Comparison of ENCODE assay signal across 15 mouse cellular contexts in the genomic region with DNA sequence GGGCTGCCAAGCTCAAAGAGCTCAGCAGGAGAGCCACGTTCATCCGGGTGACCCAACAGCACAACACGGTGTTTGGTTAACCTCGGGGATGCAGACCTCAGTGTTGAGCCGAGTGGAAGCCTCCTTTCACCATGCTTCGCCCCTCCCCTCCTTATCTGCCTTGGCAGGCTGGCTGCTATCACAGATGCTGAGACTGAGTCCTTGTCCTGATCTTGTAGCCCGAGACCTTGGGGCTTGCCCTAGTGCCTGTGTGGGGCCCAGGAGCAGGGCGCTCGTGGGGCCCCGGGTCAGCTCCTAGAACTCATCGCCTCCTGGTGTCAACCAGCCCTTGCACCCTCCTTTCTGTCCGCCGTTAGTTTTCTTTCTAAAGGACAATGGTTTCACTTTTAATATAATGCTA. TPM values are rescaled to one million over a fixed set of nuclear protein-coding genes. Genes with fewer than 3 reads are reported as not detected.
DNase-seq lines count a peak whose midpoint lies in the region; ATAC-seq and TF ChIP-seq lines count a peak whose summit lies in the region.
"Had no signal": no experiment of that assay in that cellular context is flagged by ENCODE, and none has a peak within 500 bp of the region (broad histone marks: within the 10 kb centered on the region; RNA-seq: fewer than 3 reads in every experiment).

No protein-coding gene starts in this region.

- no peaks in the 10 kb centered on the region for H3K9me3 ChIP-seq in embryonic facial prominence, embryonic 11.5 days (replicated peaks; ENCODE audit: control insufficient read depth, low read length)
- H3K9me3 ChIP-seq in embryonic facial prominence, embryonic 10.5 days, result no peaks in the 10 kb centered on the region; the same call in 1 of the 2 replicates
- H3K9me3 ChIP-seq in lung, embryonic 14.5 days (ENCODE audit: low read depth, low read length), result no peaks in the 10 kb centered on the region
- H3K9me3 ChIP-seq in hindbrain, embryonic 12.5 days (replicated peaks), result no peaks in the 10 kb centered on the region

- H3K4me1 ChIP-seq in embryonic facial prominence, embryonic 11.5 days (ENCODE audit: control insufficient read depth, insufficient read depth, low read length), result no peaks in the 10 kb centered on the region
- H3K4me1 ChIP-seq in embryonic facial prominence, embryonic 10.5 days, result 0 out of 2 replicates have a peak, but pooled peaks cover 3% of the 10 kb centered on the region
- H3K4me1 ChIP-seq in lung, embryonic 14.5 days (ENCODE audit: insufficient read depth), result no peaks in the 10 kb centered on the region
- 0 out of 2 replicates have a peak, but pooled peaks cover 2% of the 10 kb centered on the region for H3K4me1 ChIP-seq in hindbrain, embryonic 12.5 days

- H3K27me3 ChIP-seq in embryonic facial prominence, embryonic 11.5 days (ENCODE audit: control insufficient read depth, insufficient read depth, low read length), result no peaks in the 10 kb centered on the region
- no peaks in the 10 kb centered on the region for H3K27me3 ChIP-seq in embryonic facial prominence, embryonic 10.5 days (replicated peaks; ENCODE audit: low read depth, poor library complexity, severe bottlenecking)
- H3K27me3 ChIP-seq in lung, embryonic 14.5 days (ENCODE audit: insufficient read depth, low read length), result no peaks in the 10 kb centered on the region
- H3K27me3 ChIP-seq in hindbrain, embryonic 12.5 days, result no peaks in the 10 kb centered on the region

- TF ChIP-seq CTCF in lung, embryonic 14.5 days (IDR thresholded peaks at IDR 0.05; ENCODE audit: low read depth), result no peak

- DNase-seq in embryonic facial prominence, embryonic 11.5 days (ENCODE audit: low spot score), result no peak
- DNase-seq in embryonic facial prominence, embryonic 10.5 days (ENCODE audit: low spot score), result no peak
- no peak for DNase-seq in lung, embryonic 14.5 days
- DNase-seq in lung, postnatal 25 days (ENCODE audit: low spot score), result no peak
- DNase-seq in urinary bladder, postnatal 36 days (ENCODE audit: low spot score in 2 of 2), result no peak
- DNase-seq: cerebellum, postnatal 25 days; heart, adult 2 months; lung, postnatal 36 days; right cerebral cortex, postnatal 4 days; thymus, adult 18-20 months had no signal

- no peak overlapping the region for H3K27ac ChIP-seq in embryonic facial prominence, embryonic 11.5 days (replicated peaks; ENCODE audit: low read depth, low read length)
- H3K27ac ChIP-seq in embryonic facial prominence, embryonic 10.5 days (replicated peaks), result no peak overlapping the region
- peak overlapping the region; percentile 30; the same call in 1 of the 2 replicates for H3K27ac ChIP-seq in lung, embryonic 14.5 days (ENCODE audit: low read depth)
- no peak overlapping the region for H3K27ac ChIP-seq in hindbrain, embryonic 12.5 days
- H3K27ac ChIP-seq: heart, adult 2 months; layer of hippocampus, adult 2 months had no signal

- H3K9ac ChIP-seq in embryonic facial prominence, embryonic 11.5 days (replicated peaks; ENCODE audit: low read length), result no peak overlapping the region
- H3K9ac ChIP-seq in lung, embryonic 14.5 days, result no peak overlapping the region
- H3K9ac ChIP-seq in hindbrain, embryonic 12.5 days, result no peak overlapping the region

- H3K36me3 ChIP-seq in embryonic facial prominence, embryonic 11.5 days (replicated peaks; ENCODE audit: control insufficient read depth, insufficient read depth, low read depth, low read length), result no peaks in the 10 kb centered on the region
- H3K36me3 ChIP-seq in embryonic facial prominence, embryonic 10.5 days (replicated peaks), result no peaks in the 10 kb centered on the region
- H3K36me3 ChIP-seq in lung, embryonic 14.5 days (ENCODE audit: insufficient read depth), result no peaks in the 10 kb centered on the region; the same call in 1 of the 2 replicates
- H3K36me3 ChIP-seq in hindbrain, embryonic 12.5 days, result no peaks in the 10 kb centered on the region

- ATAC-seq in embryonic facial prominence, embryonic 11.5 days (replicated peaks; ENCODE audit: insufficient number of reproducible peaks, low FRiP score, low TSS enrichment, low read depth), result 0 out of 2 replicates have a peak, but pooled peaks have one; percentile 48
- peak; percentile 56 for ATAC-seq in lung, embryonic 14.5 days (ENCODE audit: insufficient read depth)
- ATAC-seq in common myeloid progenitor, adult 5-6 weeks (replicated peaks; ENCODE audit: low read depth, poor library complexity, severe bottlenecking), result peak; percentile 64
- ATAC-seq in megakaryocyte-erythroid progenitor cell, adult 5-6 weeks (replicated peaks; ENCODE audit: low FRiP score, low TSS enrichment, poor library complexity, severe bottlenecking), result peak; percentile 93
- no peak for ATAC-seq in hindbrain, embryonic 12.5 days (ENCODE audit: low FRiP score)
- ATAC-seq: activated CD4-positive, CD25-positive, alpha-beta regulatory T cell, adult 4 months had no signal

- H3K4me2 ChIP-seq in embryonic facial prominence, embryonic 11.5 days (ENCODE audit: low read depth, low read length), result no peak overlapping the region
- no peak overlapping the region; the same call in 1 of the 2 replicates for H3K4me2 ChIP-seq in lung, embryonic 14.5 days
- H3K4me2 ChIP-seq in hindbrain, embryonic 12.5 days (replicated peaks), result no peak overlapping the region

- no peak overlapping the region for H3K4me3 ChIP-seq in embryonic facial prominence, embryonic 11.5 days (ENCODE audit: low read depth, low read length)
- no peak overlapping the region for H3K4me3 ChIP-seq in embryonic facial prominence, embryonic 10.5 days
- H3K4me3 ChIP-seq in lung, embryonic 14.5 days (ENCODE audit: low read depth, low read length), result no peak overlapping the region
- no peak overlapping the region for H3K4me3 ChIP-seq in hindbrain, embryonic 12.5 days
- H3K4me3 ChIP-seq: heart, adult 2 months; layer of hippocampus, adult 2 months had no signal

- WGBS in embryonic facial prominence, embryonic 11.5 days, result 89% methylated on average over 13 of the region's 13 CpGs
- WGBS in embryonic facial prominence, embryonic 10.5 days, result 78% methylated on average over 13 of the region's 13 CpGs
- WGBS in lung, embryonic 14.5 days, result 64% methylated on average over 13 of the region's 13 CpGs
- WGBS in hindbrain, embryonic 12.5 days, result 83% methylated on average over 13 of the region's 13 CpGs

RNA-seq across cellular contexts. Expression of gene Gmpr, which starts 38.7 kb away (rescaled TPM):
- 21.9 and 23.0 TPM in 2 replicates for polyA plus RNA-seq in embryonic facial prominence, embryonic 11.5 days (2014; fragmentation: Nextera tagmentation; extraction: Ambion mirVana)
- polyA plus RNA-seq in embryonic facial prominence, embryonic 10.5 days (2016; fragmentation: Nextera tagmentation; extraction: Ambion mirVana), result 22.5 and 25.6 TPM in 2 replicates
- 22.9 and 25.3 TPM in 2 replicates for polyA plus RNA-seq in lung, embryonic 14.5 days (2014; fragmentation: Nextera tagmentation; extraction: Ambion mirVana)
- total RNA-seq in common myeloid progenitor, adult 5-6 weeks (2017), result 18.5 and 20.1 TPM in 2 replicates
- total RNA-seq in megakaryocyte-erythroid progenitor cell, adult 5-6 weeks (2014; fragmentation: Nextera tagmentation), result 1.9 and 7.8 TPM in 2 replicates
- 2.4 and 9.6 TPM in 2 replicates for total RNA-seq in megakaryocyte-erythroid progenitor cell, adult 5-6 weeks (2017)
- polyA plus RNA-seq in hindbrain, embryonic 12.5 days (2016; fragmentation: Nextera tagmentation; extraction: Ambion mirVana), result 19.3 and 20.8 TPM in 2 replicates
- polyA plus RNA-seq: activated CD4-positive, CD25-positive, alpha-beta regulatory T cell, adult 4 months had no signal
